Mouse (Mus musculus): Measurements from ENCODE around the gene Copz2. TPM values are rescaled to one million over a fixed set of nuclear protein-coding genes. Genes with fewer than 3 reads are reported as not detected.
"Not testable (repeated sequence)": the region's sequence is repeated elsewhere in the genome, so short reads cannot be mapped to it uniquely, and the experiment has no call there.

Gene Copz2
- polyA plus RNA-seq, 1 experiment from 2014 or later, result 10.9 TPM

DNA sequence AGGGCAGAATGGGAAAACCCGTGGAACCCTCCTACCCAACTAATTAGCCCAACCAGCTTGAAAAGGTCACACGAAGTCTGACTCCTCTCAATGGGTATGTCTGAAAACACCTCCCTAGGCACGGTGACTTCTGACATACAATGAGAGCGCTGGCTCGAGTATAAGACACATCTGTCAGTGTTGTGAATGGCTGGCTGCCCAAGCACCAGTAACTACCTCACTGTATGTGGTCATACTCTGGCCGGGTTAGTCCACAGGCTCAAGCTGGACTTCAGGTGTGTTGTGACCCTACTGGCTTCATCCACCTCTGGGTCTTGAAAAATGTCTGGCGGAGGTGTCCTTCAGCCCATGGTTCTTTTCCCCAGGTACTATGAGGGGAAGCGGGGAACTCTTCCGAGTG is 976 bp upstream of the Copz2 start:
- H3K36me3 ChIP-seq (ENCODE audit: control insufficient read depth, insufficient read depth, low read length), result no peaks in the 10 kb centered on the region
- ATAC-seq (ENCODE audit: low read depth), result no peak
- 60% methylated on average over 9 of the region's 9 CpGs for WGBS

DNA sequence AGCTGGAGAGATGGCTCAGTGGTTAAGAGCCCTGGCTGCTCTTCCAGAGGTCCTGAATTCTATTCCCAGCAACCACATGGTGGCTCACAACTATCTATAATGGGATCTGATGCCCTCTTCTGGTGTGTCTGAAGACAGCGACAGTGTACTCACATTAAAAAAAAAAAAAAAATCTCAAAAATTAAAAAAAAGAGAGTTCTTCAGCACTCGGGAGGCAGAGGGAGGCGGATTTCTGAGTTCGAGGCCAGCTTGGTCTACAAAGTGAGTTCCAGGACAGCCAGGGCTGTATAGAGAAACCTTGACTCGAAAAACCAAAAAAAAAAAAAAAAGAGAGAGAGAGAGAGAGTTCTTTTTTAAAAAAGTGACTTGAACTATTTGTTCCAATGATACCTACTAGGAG is 525 bp upstream of the Copz2 start:
- not testable (repeated sequence) for H3K9ac ChIP-seq (replicated peaks; ENCODE audit: low read depth, low read length); ATAC-seq (ENCODE audit: low read depth); H3K36me3 ChIP-seq (ENCODE audit: control insufficient read depth, insufficient read depth, low read length); H3K4me1 ChIP-seq (ENCODE audit: control insufficient read depth, insufficient read depth, low read length); H3K27me3 ChIP-seq (ENCODE audit: control insufficient read depth, insufficient read depth, low read length); H3K4me3 ChIP-seq (ENCODE audit: low read depth, low read length); H3K9me3 ChIP-seq (ENCODE audit: control insufficient read depth, low read length); H3K27ac ChIP-seq (ENCODE audit: low read depth, low read length)
- WGBS, result 79% methylated on average over 5 of the region's 5 CpGs
- H3K4me2 ChIP-seq (ENCODE audit: low read depth, low read length), result peak overlapping the region; percentile 60; the same call in 1 of the 2 replicates

More for the DNA sequence above, 976 bp upstream of the Copz2 start:
- no peak overlapping the region for H3K4me2 ChIP-seq (ENCODE audit: low read depth, low read length)
- H3K27ac ChIP-seq (ENCODE audit: low read depth, low read length), result no peak overlapping the region
- no peak overlapping the region for H3K9ac ChIP-seq (replicated peaks; ENCODE audit: low read depth, low read length)
- H3K4me1 ChIP-seq (ENCODE audit: control insufficient read depth, insufficient read depth, low read length), result 0 out of 2 replicates have a peak, but pooled peaks cover 6% of the 10 kb centered on the region
- no peaks in the 10 kb centered on the region for H3K27me3 ChIP-seq (ENCODE audit: control insufficient read depth, insufficient read depth, low read length)
- H3K4me3 ChIP-seq (ENCODE audit: low read depth, low read length), result no peak overlapping the region
- H3K9me3 ChIP-seq (ENCODE audit: control insufficient read depth, low read length), result no peaks in the 10 kb centered on the region

DNA sequence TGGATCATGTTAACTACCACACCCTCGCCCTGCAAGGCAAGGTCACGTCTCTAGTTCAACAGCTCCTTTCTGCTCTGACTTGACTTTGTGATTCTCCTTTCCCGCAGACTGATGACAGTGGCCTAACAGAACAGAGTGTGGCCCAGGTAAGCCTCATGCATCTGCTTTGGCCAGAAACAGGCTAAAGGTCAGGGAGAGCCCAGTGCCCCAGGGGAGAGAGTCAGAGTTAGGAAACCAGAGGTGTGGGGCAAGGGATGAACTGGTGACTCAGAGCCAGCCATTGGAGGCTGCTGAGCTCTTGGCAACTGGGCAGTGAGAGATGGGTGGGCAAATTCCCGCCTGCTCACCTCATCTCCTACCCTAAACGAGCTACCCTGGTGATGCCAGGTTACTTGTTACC is 7.8 kb downstream of the Copz2 start:
- 82% methylated on average over 5 of the region's 5 CpGs for WGBS
- Histone ChIP-seq H3K27ac (ENCODE audit: low read depth, low read length) (no peak overlapping the region), H3K4me1 (ENCODE audit: control insufficient read depth, insufficient read depth, low read length) (peaks cover 16% of the 10 kb centered on the region), H3K4me2 (ENCODE audit: low read depth, low read length) (no peak overlapping the region), H3K9ac (replicated peaks; ENCODE audit: low read depth, low read length) (no peak overlapping the region), H3K36me3 (ENCODE audit: control insufficient read depth, insufficient read depth, low read length) (no peaks in the 10 kb centered on the region), H3K27me3 (ENCODE audit: control insufficient read depth, insufficient read depth, low read length) (no peaks in the 10 kb centered on the region), H3K4me3 (ENCODE audit: low read depth, low read length) (no peak overlapping the region), H3K9me3 (ENCODE audit: control insufficient read depth, low read length) (no peaks in the 10 kb centered on the region)
- no peak for ATAC-seq (ENCODE audit: low read depth)

DNA sequence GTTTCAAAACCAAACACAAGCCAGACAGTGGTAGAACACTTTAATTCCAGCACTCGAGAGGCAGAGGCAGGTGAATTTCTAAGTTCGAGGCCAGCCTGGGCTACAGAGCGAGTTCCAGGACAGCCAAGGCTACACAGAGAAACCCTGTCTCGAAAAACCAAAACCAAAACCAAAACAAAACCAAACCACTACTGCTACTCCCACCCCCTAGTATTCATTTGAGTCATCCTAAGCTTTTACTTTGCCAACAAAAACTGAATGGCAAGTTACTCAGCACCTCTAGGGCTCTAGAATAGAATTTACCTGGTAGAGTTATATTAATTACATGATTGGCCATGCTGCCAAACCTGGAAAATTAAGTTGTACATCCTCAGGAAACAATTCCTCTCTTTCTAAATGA is 10.0 kb downstream of the Copz2 start:
- H3K4me3 ChIP-seq (ENCODE audit: low read depth, low read length), result no peak overlapping the region
- H3K36me3 ChIP-seq (ENCODE audit: control insufficient read depth, insufficient read depth, low read length), result no peaks in the 10 kb centered on the region
- no peaks in the 10 kb centered on the region for H3K9me3 ChIP-seq (ENCODE audit: control insufficient read depth, low read length)
- no peak overlapping the region for H3K9ac ChIP-seq (replicated peaks; ENCODE audit: low read depth, low read length)
- no peaks in the 10 kb centered on the region for H3K27me3 ChIP-seq (ENCODE audit: control insufficient read depth, insufficient read depth, low read length)
- 93% methylated on average over 4 of the region's 4 CpGs for WGBS
- no peak overlapping the region for H3K4me2 ChIP-seq (ENCODE audit: low read depth, low read length)
- no peak overlapping the region for H3K27ac ChIP-seq (ENCODE audit: low read depth, low read length)
- no peak for ATAC-seq (ENCODE audit: low read depth)
- H3K4me1 ChIP-seq (ENCODE audit: control insufficient read depth, insufficient read depth, low read length), result peaks cover 29% of the 10 kb centered on the region

DNA sequence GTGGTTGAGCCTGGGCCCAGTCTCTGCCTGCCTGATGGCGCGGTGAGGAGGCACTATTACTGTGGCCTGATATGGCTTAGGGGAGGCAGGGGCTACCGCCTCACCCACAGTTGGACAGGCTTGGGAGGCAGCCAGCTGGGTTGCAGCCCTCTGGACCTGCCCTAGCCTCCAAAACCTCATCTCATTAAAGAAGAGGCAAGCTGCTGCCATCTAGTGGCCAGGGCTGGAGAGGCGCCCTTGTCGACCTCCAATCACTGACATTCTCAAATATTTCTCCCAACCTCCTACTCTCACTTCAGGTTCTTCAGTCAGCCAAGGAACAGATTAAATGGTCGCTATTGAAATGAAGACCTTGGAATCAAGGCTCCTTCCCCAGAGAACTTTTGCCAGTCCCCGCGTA is 10.9 kb downstream of the Copz2 start:
- peak; percentile 62; the same call in 1 of the 2 replicates for ATAC-seq (ENCODE audit: low read depth)
- WGBS, result 9% methylated on average over 8 of the region's 8 CpGs
- H3K36me3 ChIP-seq (ENCODE audit: control insufficient read depth, insufficient read depth, low read length), result no peaks in the 10 kb centered on the region
- H3K27ac ChIP-seq (ENCODE audit: low read depth, low read length), result no peak overlapping the region
- no peaks in the 10 kb centered on the region for H3K27me3 ChIP-seq (ENCODE audit: control insufficient read depth, insufficient read depth, low read length)
- peaks cover 29% of the 10 kb centered on the region for H3K4me1 ChIP-seq (ENCODE audit: control insufficient read depth, insufficient read depth, low read length)
- no peak overlapping the region for H3K4me3 ChIP-seq (ENCODE audit: low read depth, low read length)
- H3K9me3 ChIP-seq (ENCODE audit: control insufficient read depth, low read length), result no peaks in the 10 kb centered on the region
- H3K9ac ChIP-seq (replicated peaks; ENCODE audit: low read depth, low read length), result no peak overlapping the region
- no peak overlapping the region; the same call in 1 of the 2 replicates for H3K4me2 ChIP-seq (ENCODE audit: low read depth, low read length)

DNA sequence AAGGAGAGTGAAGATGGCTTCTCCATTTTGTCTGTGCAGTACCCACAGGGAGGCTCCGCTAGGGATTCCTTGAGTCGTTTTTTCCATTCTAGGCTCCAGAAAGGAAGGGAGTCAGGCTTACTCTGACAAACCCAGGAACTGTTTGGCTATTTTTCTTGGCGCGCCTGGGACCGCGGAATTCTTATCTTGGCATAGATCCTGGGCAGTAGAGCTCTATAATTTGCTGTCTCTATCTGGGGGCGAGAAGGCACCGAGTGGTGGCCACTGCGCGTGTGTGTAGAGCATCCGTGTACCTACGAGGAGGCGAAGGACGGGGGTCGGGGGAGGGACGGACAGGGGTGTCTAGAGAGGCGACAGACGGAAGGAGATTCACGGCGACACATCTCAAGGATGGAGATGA is 11.8 kb downstream of the Copz2 start:
- 2% methylated on average over 20 of the region's 20 CpGs for whole genome bisulfite sequencing
- ATAC-seq (ENCODE audit: low read depth), result peak; percentile 23; the same call in 1 of the 2 replicates
- Histone ChIP-seq H3K4me2 (ENCODE audit: low read depth, low read length) (peak overlapping the region; percentile 61), H3K4me3 (ENCODE audit: low read depth, low read length) (peak overlapping the region; percentile 34), H3K9me3 (ENCODE audit: control insufficient read depth, low read length) (no peaks in the 10 kb centered on the region), H3K9ac (replicated peaks; ENCODE audit: low read depth, low read length) (peak overlapping the region; percentile 41), H3K27me3 (ENCODE audit: control insufficient read depth, insufficient read depth, low read length) (no peaks in the 10 kb centered on the region), H3K27ac (ENCODE audit: low read depth, low read length) (no peak overlapping the region; the same call in 1 of the 2 replicates), H3K36me3 (ENCODE audit: control insufficient read depth, insufficient read depth, low read length) (no peaks in the 10 kb centered on the region), H3K4me1 (ENCODE audit: control insufficient read depth, insufficient read depth, low read length) (peaks cover 29% of the 10 kb centered on the region)

DNA sequence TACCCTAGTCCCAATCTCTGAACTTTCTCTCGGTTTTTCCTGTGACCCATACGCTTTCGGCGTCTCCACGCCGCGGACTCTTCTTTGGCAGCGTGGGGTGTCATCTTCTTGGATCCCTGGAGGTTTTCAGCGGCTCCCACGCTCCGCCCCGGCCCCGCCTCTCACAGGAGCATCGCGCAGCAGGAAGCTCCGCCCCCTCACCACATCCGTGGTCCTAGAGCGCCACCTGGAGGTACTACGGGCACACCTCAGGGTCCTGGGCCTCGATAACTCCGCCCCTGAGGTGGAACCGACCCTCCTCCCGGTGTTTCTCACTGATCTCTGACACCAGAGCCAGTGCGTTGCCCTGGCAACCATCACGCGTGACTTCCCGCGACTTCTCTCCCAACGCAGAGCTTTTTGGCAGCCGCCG is 12.2 kb downstream of the Copz2 start:
- under 1% methylated on average over 31 of the region's 31 CpGs for WGBS
- H3K4me2 ChIP-seq (ENCODE audit: low read depth, low read length), result peak overlapping the region; percentile 61
- H3K9me3 ChIP-seq (ENCODE audit: control insufficient read depth, low read length), result no peaks in the 10 kb centered on the region
- peak overlapping the region; percentile 41 for H3K9ac ChIP-seq (replicated peaks; ENCODE audit: low read depth, low read length)
- peak overlapping the region; percentile 34 for H3K4me3 ChIP-seq (ENCODE audit: low read depth, low read length)
- H3K27ac ChIP-seq (ENCODE audit: low read depth, low read length), result no peak overlapping the region; the same call in 1 of the 2 replicates
- H3K27me3 ChIP-seq (ENCODE audit: control insufficient read depth, insufficient read depth, low read length), result no peaks in the 10 kb centered on the region
- ATAC-seq (ENCODE audit: low read depth), result peak; percentile 80
- no peaks in the 10 kb centered on the region for H3K36me3 ChIP-seq (ENCODE audit: control insufficient read depth, insufficient read depth, low read length)
- peaks cover 29% of the 10 kb centered on the region for H3K4me1 ChIP-seq (ENCODE audit: control insufficient read depth, insufficient read depth, low read length)

DNA sequence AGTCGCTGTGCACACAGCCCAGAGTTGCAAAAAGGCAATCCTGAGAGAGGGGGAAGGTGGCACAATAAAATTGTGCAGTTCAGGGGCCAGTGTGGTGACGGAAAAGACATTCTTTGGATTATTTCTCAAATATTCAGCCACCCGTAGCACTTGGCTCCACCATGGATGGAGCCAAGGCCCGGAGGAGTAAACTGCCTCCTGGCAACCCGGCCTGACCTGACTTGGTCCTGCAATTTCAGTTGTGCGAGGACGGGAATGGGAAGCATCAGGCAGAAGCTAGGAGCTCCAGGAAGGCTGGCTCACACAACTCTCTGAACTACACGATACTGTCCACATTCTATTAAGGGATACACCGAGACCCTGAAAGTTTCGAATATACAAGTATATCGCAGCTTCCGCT is 12.9 kb downstream of the Copz2 start:
- WGBS, result 55% methylated on average over 12 of the region's 12 CpGs
- Histone ChIP-seq H3K9me3 (ENCODE audit: control insufficient read depth, low read length) (no peaks in the 10 kb centered on the region), H3K27me3 (ENCODE audit: control insufficient read depth, insufficient read depth, low read length) (no peaks in the 10 kb centered on the region), H3K9ac (replicated peaks; ENCODE audit: low read depth, low read length) (no peak overlapping the region), H3K4me1 (ENCODE audit: control insufficient read depth, insufficient read depth, low read length) (peaks cover 29% of the 10 kb centered on the region), H3K4me3 (ENCODE audit: low read depth, low read length) (no peak overlapping the region), H3K4me2 (ENCODE audit: low read depth, low read length) (peak overlapping the region; percentile 61), H3K36me3 (ENCODE audit: control insufficient read depth, insufficient read depth, low read length) (no peaks in the 10 kb centered on the region), H3K27ac (ENCODE audit: low read depth, low read length) (peak overlapping the region; percentile 4; the same call in 1 of the 2 replicates)
- no peak for ATAC-seq (ENCODE audit: low read depth)

DNA sequence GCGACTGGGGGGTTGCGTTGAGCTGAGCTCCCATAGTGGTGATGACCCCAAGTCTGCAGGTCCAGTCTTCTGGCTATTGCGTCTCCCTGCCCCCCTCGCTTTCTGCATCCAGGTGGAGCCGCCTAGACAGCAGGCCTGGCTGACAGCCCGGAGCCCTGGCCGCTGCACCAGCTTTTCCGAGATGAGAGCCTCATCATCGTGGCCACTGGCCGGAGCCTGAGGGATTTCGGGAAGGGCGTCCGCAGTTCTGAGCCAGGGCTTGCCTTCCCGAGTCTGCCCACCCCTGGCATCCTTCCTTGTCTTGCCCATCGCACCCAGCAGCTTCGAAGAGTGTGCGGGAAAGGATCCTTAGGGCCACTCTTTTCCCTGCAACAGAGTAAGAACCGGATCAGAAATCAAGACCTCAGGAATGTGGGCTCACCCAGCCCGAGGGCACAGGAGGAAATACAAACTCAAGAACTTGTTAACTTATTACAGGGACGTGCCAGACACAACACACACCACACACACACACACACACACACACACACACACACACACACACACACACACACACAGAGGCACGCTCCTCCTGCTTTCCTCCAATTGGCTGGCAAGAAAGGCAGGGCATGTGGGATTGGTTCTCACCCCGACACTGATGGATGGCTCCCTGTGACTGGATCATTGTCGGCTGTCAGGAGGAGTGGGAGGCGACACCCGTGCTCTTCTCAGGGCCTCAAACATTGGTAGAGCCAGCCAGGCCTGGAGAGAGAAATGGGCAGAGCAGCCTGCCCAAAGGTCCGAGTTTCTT is 13.7 kb downstream of the Copz2 start:
- Histone ChIP-seq H3K27me3 (ENCODE audit: control insufficient read depth, insufficient read depth, low read length) (no peaks in the 10 kb centered on the region), H3K4me2 (ENCODE audit: low read depth, low read length) (peak overlapping the region; percentile 29; the same call in 1 of the 2 replicates), H3K36me3 (ENCODE audit: control insufficient read depth, insufficient read depth, low read length) (no peaks in the 10 kb centered on the region), H3K9me3 (ENCODE audit: control insufficient read depth, low read length) (no peaks in the 10 kb centered on the region), H3K9ac (replicated peaks; ENCODE audit: low read depth, low read length) (peak overlapping the region; percentile 30), H3K27ac (ENCODE audit: low read depth, low read length) (peak overlapping the region; percentile 48), H3K4me3 (ENCODE audit: low read depth, low read length) (no peak overlapping the region), H3K4me1 (ENCODE audit: control insufficient read depth, insufficient read depth, low read length) (peaks cover 29% of the 10 kb centered on the region)
- peak; percentile 49; the same call in 1 of the 2 replicates for ATAC-seq (ENCODE audit: low read depth)
- WGBS, result 18% methylated on average over 26 of the region's 26 CpGs
